Mouse (Mus musculus): Measurements from ENCODE around the gene Nrip2. TPM values are rescaled to one million over a fixed set of nuclear protein-coding genes. Genes with fewer than 3 reads are reported as not detected.

Nrip2 gene
- polyA plus RNA-seq, 1 experiment from 2014 or later: 5.4 TPM

DNA sequence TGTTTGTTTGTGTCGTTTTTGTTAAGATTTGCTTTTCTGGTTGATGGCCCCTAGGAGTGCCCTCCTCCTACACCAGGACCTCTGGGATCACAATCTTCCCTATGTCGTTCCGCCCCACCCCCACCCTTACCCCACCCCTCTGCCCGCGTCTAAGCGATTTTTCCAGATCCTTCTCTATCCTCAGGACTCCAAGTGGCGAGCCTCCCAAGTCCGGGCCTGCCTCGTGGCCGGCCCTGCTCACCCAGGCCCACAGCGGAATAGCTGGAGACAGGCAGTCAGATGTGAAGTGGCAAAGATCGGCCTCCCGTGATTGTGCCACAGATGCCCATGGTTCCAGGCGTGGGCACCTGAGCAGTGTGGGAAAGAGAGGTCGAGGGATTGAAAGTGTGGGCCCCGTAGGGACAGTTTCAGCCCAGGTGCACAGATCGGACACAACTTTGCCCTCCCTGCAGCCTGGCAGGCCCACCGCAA, 39.8 kb downstream of the Nrip2 start:
- peaks cover 26% of the 10 kb centered on the region for H3K36me3 ChIP-seq
- peak overlapping the region; percentile 71 for H3K4me2 ChIP-seq (replicated peaks)
- 34% methylated on average over 18 of the region's 18 CpGs for WGBS
- peaks cover 16% of the 10 kb centered on the region for H3K4me1 ChIP-seq
- H3K9ac ChIP-seq (replicated peaks): no peak overlapping the region
- peak overlapping the region; percentile 94; the same call in 1 of the 2 replicates for H3K27ac ChIP-seq (replicated peaks)
- no peak; the same call in 1 of the 2 replicates for ATAC-seq (ENCODE audit: low FRiP score, low read depth)
- H3K27me3 ChIP-seq: peaks cover 9% of the 10 kb centered on the region; the same call in 1 of the 2 replicates
- no peaks in the 10 kb centered on the region for H3K9me3 ChIP-seq
- H3K4me3 ChIP-seq: peak overlapping the region; percentile 96

DNA sequence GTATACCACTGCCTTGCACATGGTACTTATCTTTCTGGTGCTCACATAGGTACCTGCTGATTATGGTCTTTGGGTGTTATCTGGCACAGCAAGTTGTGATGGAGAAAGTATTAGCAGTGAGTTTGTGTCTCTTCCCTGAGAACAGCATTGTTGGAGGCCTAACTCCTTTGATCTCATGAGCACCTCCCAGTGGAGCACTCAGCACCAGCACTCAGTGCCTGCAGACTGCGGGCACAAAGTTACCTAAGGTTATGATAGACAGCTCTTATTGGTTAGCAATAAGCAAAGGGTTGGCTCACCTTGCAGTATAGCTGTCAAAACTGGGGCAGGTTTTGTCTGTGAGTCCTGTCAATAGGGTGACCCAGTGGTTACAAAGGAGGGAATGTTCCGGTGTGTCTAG, 41.1 kb downstream of the Nrip2 start:
- H3K9ac ChIP-seq (replicated peaks): no peak overlapping the region
- no peak for ATAC-seq (ENCODE audit: low FRiP score, low read depth)
- peaks cover 17% of the 10 kb centered on the region for H3K4me1 ChIP-seq
- 95% methylated on average over 2 of the region's 2 CpGs for WGBS
- H3K27me3 ChIP-seq: peaks cover 9% of the 10 kb centered on the region; the same call in 1 of the 2 replicates
- H3K9me3 ChIP-seq: no peaks in the 10 kb centered on the region
- H3K36me3 ChIP-seq: peaks cover 12% of the 10 kb centered on the region
- H3K4me2 ChIP-seq (replicated peaks): no peak overlapping the region
- no peak overlapping the region for H3K27ac ChIP-seq (replicated peaks)
- no peak overlapping the region for H3K4me3 ChIP-seq

- ATAC-seq (ENCODE audit: low FRiP score, low read depth): peak; percentile 64
- H3K27ac ChIP-seq (replicated peaks): no peak overlapping the region
- H3K9me3 ChIP-seq: no peaks in the 10 kb centered on the region
- peak overlapping the region; percentile 34 for H3K4me2 ChIP-seq (replicated peaks)
- no peak overlapping the region for H3K9ac ChIP-seq (replicated peaks)
- H3K36me3 ChIP-seq: no peaks in the 10 kb centered on the region
- no peak overlapping the region for H3K4me3 ChIP-seq
- no peaks in the 10 kb centered on the region for H3K27me3 ChIP-seq
- WGBS: 11% methylated on average over 14 of the region's 14 CpGs
- 0 out of 2 replicates have a peak, but pooled peaks cover 11% of the 10 kb centered on the region for H3K4me1 ChIP-seq
These were observed 46.9 kb downstream of the Nrip2 start for GRCm38 (mm10) chr6:128445761-128446535.

DNA sequence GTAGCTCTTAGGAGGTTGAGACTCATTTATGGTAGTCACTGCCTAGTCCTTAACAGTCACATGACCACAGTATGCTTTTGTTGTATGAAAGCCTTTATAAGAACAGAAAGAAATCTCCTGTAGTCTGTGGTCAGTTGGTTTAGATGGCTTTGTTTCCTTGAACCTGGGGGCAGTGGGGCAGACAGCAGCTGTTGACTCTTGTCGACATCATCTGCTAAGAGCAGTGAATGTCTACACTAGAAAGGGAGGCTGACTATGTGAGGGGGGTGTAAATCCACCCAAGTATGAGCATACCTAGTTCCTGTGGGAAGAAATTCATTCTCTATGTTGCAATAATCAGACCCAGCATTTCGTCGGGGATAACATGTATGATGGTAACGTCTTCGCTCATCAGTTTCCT, 48.0 kb downstream of the Nrip2 start:
- H3K9ac ChIP-seq (replicated peaks): no peak overlapping the region
- H3K4me3 ChIP-seq: no peak overlapping the region
- H3K27me3 ChIP-seq: no peaks in the 10 kb centered on the region
- WGBS: 96% methylated on average over 5 of the region's 5 CpGs
- H3K9me3 ChIP-seq: no peaks in the 10 kb centered on the region
- no peak for ATAC-seq (ENCODE audit: low FRiP score, low read depth)
- no peak overlapping the region for H3K27ac ChIP-seq (replicated peaks)
- H3K4me2 ChIP-seq (replicated peaks): no peak overlapping the region
- no peaks in the 10 kb centered on the region for H3K36me3 ChIP-seq
- H3K4me1 ChIP-seq: 0 out of 2 replicates have a peak, but pooled peaks cover 11% of the 10 kb centered on the region

DNA sequence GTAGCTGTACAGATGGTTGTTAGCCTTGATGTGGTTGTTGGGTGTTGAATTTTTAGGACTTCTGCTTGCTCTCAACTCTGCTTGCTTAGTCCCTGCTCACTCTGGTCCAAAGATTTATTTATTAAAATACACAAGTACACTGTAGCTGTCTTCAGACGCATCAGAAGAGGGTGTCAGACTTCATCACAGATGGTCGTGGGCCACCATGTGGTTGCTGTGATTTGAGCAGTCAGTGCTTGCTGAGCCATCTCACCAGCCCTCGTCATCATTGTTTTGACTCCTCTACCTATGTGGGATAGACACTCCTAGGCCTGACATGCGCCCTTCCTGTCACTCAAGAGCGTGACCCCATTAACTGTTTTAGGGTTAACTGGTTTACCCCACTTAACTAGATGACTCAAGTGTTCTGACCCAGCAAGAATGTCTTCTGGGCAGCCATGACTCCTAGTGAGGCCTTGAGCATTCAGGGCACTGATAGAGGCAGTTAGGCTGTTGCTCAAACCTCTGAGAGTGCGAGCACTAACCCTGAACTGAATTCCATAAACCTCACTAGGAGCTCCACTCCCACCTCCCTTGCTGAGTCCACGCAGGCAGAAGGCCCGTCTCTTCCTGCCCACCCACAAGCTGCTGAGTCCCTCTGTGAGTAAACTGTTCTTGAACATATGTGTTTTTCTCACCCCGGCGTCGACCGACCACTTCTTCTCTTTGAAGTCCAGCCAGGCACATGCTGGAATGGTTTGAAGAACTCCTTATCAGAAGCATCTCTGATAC, 56.9 kb downstream of the Nrip2 start:
- Histone ChIP-seq H3K36me3 (no peaks in the 10 kb centered on the region), H3K4me3 (no peak overlapping the region), H3K27ac (replicated peaks) (no peak overlapping the region), H3K4me1 (no peaks in the 10 kb centered on the region), H3K27me3 (no peaks in the 10 kb centered on the region), H3K9ac (replicated peaks) (no peak overlapping the region), H3K9me3 (no peaks in the 10 kb centered on the region), H3K4me2 (replicated peaks) (no peak overlapping the region)
- no peak for ATAC-seq (ENCODE audit: low FRiP score, low read depth)
- 87% methylated on average over 12 of the region's 12 CpGs for WGBS

GRCm38 (mm10) chr6:128457186-128457585, 58.1 kb downstream of the Nrip2 start:
- Histone ChIP-seq H3K9me3 (no peaks in the 10 kb centered on the region), H3K4me3 (no peak overlapping the region), H3K9ac (replicated peaks) (no peak overlapping the region), H3K27me3 (no peaks in the 10 kb centered on the region), H3K4me2 (replicated peaks) (no peak overlapping the region), H3K27ac (replicated peaks) (no peak overlapping the region), H3K36me3 (no peaks in the 10 kb centered on the region), H3K4me1 (no peaks in the 10 kb centered on the region)
- WGBS: 86% methylated on average over 5 of the region's 5 CpGs
- no peak for ATAC-seq (ENCODE audit: low FRiP score, low read depth)

DNA sequence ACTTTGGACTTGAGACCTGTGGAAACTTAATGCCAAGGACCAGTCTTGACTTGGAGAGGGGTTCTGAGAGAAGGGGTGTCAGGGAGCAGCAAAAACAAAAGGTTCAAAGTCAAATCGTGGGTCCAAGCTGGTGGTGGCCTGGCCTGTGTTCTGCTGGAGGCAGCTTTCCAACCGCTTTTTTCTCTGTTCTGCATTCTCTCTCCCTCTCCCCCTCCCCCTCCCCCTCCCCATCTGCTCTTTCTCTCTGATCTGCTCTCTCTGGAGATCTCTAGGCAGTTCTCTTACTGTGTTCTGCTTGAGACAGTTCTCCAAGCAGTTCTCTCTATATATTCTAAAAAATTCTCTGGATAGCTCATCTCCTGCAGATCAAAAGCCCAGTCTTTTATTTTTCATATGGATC, 61.2 kb downstream of the Nrip2 start:
- no peak overlapping the region for H3K27ac ChIP-seq (replicated peaks)
- H3K9me3 ChIP-seq: no peaks in the 10 kb centered on the region
- no peaks in the 10 kb centered on the region for H3K4me1 ChIP-seq
- ATAC-seq (ENCODE audit: low FRiP score, low read depth): no peak
- no peaks in the 10 kb centered on the region for H3K27me3 ChIP-seq
- H3K9ac ChIP-seq (replicated peaks): no peak overlapping the region
- no peak overlapping the region for H3K4me3 ChIP-seq
- WGBS: 36% methylated on average over 2 of the region's 2 CpGs
- no peak overlapping the region for H3K4me2 ChIP-seq (replicated peaks)
- H3K36me3 ChIP-seq: no peaks in the 10 kb centered on the region

DNA sequence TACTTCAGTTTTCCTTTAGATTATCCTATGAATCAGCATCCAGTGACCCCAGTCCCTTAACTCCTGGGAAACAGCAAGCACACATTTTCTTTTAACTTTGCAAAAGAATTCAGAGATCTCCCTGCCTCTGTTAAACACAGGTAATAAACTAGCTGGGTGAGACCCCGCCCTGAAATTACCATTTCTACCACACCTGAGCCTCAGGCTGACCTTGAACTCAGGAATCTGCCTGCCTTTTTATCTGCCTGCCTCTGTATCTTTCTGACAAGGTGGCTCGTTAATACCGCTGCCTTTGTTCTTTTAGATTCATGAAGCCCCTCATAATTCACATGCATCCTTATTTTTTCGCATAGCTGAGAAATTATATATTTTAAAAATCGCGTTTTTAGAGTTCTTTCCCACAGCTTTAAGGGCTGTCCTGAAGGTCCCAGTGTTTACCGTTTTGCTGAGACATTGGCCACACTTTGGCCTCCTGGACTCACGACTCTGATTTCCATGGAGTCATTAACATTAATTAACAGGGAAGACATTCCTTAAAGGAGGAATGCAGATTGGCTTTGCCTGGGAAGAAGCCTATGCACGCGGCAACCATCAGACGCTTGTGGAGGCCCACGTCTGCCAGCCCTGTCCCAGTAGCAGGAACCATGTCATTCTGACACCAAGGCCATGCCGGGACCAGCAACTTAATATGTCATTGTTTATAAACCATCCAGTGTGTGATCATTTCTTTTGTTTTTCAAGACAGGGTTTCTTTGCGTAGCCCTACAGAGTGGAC, 61.8 kb downstream of the Nrip2 start:
- Histone ChIP-seq H3K27me3 (no peaks in the 10 kb centered on the region), H3K9ac (replicated peaks) (no peak overlapping the region), H3K4me3 (no peak overlapping the region), H3K4me1 (peaks cover 1% of the 10 kb centered on the region; the same call in 1 of the 2 replicates), H3K36me3 (no peaks in the 10 kb centered on the region), H3K4me2 (replicated peaks) (no peak overlapping the region), H3K27ac (replicated peaks) (no peak overlapping the region), H3K9me3 (no peaks in the 10 kb centered on the region)
- ATAC-seq (ENCODE audit: low FRiP score, low read depth): no peak
- WGBS: 84% methylated on average over 14 of the region's 14 CpGs

- Histone ChIP-seq H3K9me3 (no peaks in the 10 kb centered on the region), H3K9ac (replicated peaks) (no peak overlapping the region), H3K4me1 (peaks cover 7% of the 10 kb centered on the region; the same call in 1 of the 2 replicates), H3K27me3 (no peaks in the 10 kb centered on the region), H3K4me2 (replicated peaks) (no peak overlapping the region), H3K27ac (replicated peaks) (no peak overlapping the region), H3K36me3 (no peaks in the 10 kb centered on the region), H3K4me3 (no peak overlapping the region)
- no peak for ATAC-seq (ENCODE audit: low FRiP score, low read depth)
These were observed 62.5 kb downstream of the Nrip2 start for GRCm38 (mm10) chr6:128461606-128462005.

GRCm38 (mm10) chr6:128464996-128465395, 65.9 kb downstream of the Nrip2 start:
- no peak overlapping the region for H3K4me3 ChIP-seq
- no peak overlapping the region for H3K9ac ChIP-seq (replicated peaks)
- H3K27ac ChIP-seq (replicated peaks): no peak overlapping the region
- no peak overlapping the region for H3K4me2 ChIP-seq (replicated peaks)
- peaks cover 7% of the 10 kb centered on the region; the same call in 1 of the 2 replicates for H3K4me1 ChIP-seq
- WGBS: 86% methylated on average over 4 of the region's 4 CpGs
- no peaks in the 10 kb centered on the region for H3K27me3 ChIP-seq
- no peaks in the 10 kb centered on the region for H3K36me3 ChIP-seq
- ATAC-seq (ENCODE audit: low FRiP score, low read depth): no peak
- H3K9me3 ChIP-seq: no peaks in the 10 kb centered on the region

Data from midbrain, embryonic 12.5 days (tissue).